Mouse (Mus musculus) midbrain, embryonic 14.5 days (tissue): Measurements from ENCODE around the gene Cyp4a32. TPM values are rescaled to one million over a fixed set of nuclear protein-coding genes. Genes with fewer than 3 reads are reported as not detected.

Source experiments
- polyA plus RNA-seq: library from polyadenylated mRNA; unstranded; fragments of >200 nt; fragmentation: Nextera tagmentation; extraction: Ambion mirVana; gene quantifications from 2 replicates; pipeline ENCODE4 v1.2.1, GENCODE M21; 2014

The Cyp4a32 gene
- polyA plus RNA-seq, 1 experiment from 2014 or later: not detected

Other genes starting within 250 kb of the Cyp4a32 start
- gene Cyp4a12b, start 189.3 kb upstream of the Cyp4a32 start, polyA plus RNA-seq: not detected in 2 replicates
- gene Cyp4a30b, start 148.4 kb upstream of the Cyp4a32 start, polyA plus RNA-seq: not detected in 2 replicates
- not detected in 2 replicates for gene Cyp4a14, start 104.8 kb upstream of the Cyp4a32 start, polyA plus RNA-seq
- not detected in 2 replicates for gene Cyp4a10, start 82.7 kb upstream of the Cyp4a32 start, polyA plus RNA-seq
- not detected in 2 replicates for gene Cyp4a31, start 37.3 kb upstream of the Cyp4a32 start, polyA plus RNA-seq
- gene Cyp4b1, start 46.8 kb downstream of the Cyp4a32 start, polyA plus RNA-seq: 0.54 and 0.67 TPM in 2 replicates
- gene Efcab14, start 136.8 kb downstream of the Cyp4a32 start, polyA plus RNA-seq: 16.3 and 25.4 TPM in 2 replicates
- gene Tex38, start 180.0 kb downstream of the Cyp4a32 start, polyA plus RNA-seq: 0.28 and 0.37 TPM in 2 replicates
- 37.8 and 44.3 TPM in 2 replicates for gene Atpaf1, start 183.8 kb downstream of the Cyp4a32 start, polyA plus RNA-seq
- gene Mob3c, start 227.1 kb downstream of the Cyp4a32 start, polyA plus RNA-seq: 2.5 and 4.1 TPM in 2 replicates
- gene Mknk1, start 238.2 kb downstream of the Cyp4a32 start, polyA plus RNA-seq: 16.0 and 18.0 TPM in 2 replicates